Comparison of ENCODE assay signal across 10 mouse cellular contexts in the genomic region with DNA sequence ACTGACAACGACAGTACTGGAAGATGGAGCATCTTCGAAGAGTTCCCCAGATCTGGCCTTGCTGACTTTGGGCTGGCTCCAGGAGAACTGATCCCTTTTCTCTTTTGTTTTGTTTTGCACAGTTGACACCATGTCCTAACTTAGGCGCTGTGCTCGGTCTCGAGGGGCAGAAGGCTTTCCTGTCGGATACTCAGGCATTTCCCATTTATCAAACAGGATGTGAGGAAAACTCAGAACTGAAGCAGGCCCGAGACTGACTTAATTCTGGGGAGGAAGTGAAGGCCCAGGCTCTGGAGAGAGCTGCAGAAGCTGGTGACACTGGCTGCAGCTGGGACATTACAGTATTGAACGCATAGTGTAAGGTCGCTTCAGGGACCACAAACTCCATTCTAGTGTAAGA. TPM values are rescaled to one million over a fixed set of nuclear protein-coding genes. Genes with fewer than 3 reads are reported as not detected.
DNase-seq lines count a peak whose midpoint lies in the region; TF ChIP-seq lines count a peak whose summit lies in the region.
"Had no signal": no experiment of that assay in that cellular context is flagged by ENCODE, and none has a peak within 500 bp of the region (broad histone marks: within the 10 kb centered on the region; RNA-seq: fewer than 3 reads in every experiment).

No protein-coding gene starts in this region.

- peak; percentile 29 for DNase-seq in gastrocnemius, adult 2 months
- no peak for DNase-seq in gastrocnemius, adult 8-10 months (ENCODE audit: low spot score in 2 of 2)
- DNase-seq in heart, adult 18-20 months: peak; percentile 76 to 90
- DNase-seq in kidney, adult 8-10 months: peak; percentile 54 to 68
- peak; percentile 21 for DNase-seq in lung, postnatal 14 days
- no peak for DNase-seq in layer of hippocampus, adult 18-20 months (ENCODE audit: low spot score in 2 of 2)
- no peak for DNase-seq in cerebellum, adult 18-20 months
- DNase-seq in left cerebral cortex, postnatal 14 days (ENCODE audit: low spot score in 2 of 2): no peak
- DNase-seq: cerebellum, postnatal 25 days; right cerebral cortex, postnatal 25 days had no signal

- H3K27ac ChIP-seq in gastrocnemius, adult 2 months: peak overlapping the region; percentile 80

- intact Hi-C loops in gastrocnemius, adult 2 months (cut with DNase I): loop anchor here (5.0 kb wide), 4 partner anchors 45 to 475 kb away; a partner anchor contains a TSS
- intact Hi-C loops in left cerebral cortex, postnatal 14 days (cut with DNase I): loop anchor here (5.0 to 10.0 kb wide), 4 partner anchors 210 to 558 kb away; no protein-coding TSS in a partner anchor

- peak overlapping the region; percentile 35; the same call in 1 of the 2 replicates for H3K4me3 ChIP-seq in gastrocnemius, adult 2 months

- TF ChIP-seq CTCF in gastrocnemius, adult 2 months (IDR thresholded peaks at IDR 0.05): no peak

RNA-seq across cellular contexts. Expression of a gene that starts 38.9 kb away (rescaled TPM):
- total RNA-seq in gastrocnemius, adult 2 months (2021): 10 to 100 TPM; 10.7 to 12.8 TPM
- 10 to 100 TPM in 2 of 4 experiments, 1 to 10 TPM in 2; 8.4 to 10.9 (median 9.8) TPM for total RNA-seq in gastrocnemius, adult 8-10 months (2022)
- 10 to 100 TPM; 53.2 to 53.4 TPM for total RNA-seq in heart, adult 18-20 months (2021)
- 10 to 100 TPM; 31.8 to 33.1 TPM for total RNA-seq in layer of hippocampus, adult 18-20 months (2021)
- 10 to 100 TPM; 36.0 to 38.9 TPM for total RNA-seq in left cerebral cortex, postnatal 14 days (2021)

Comparison
In these comparisons a context has a peak if more than half of its experiments do, and no peak if none do; other contexts are left out.
1. DNase-seq: peak in gastrocnemius, adult 2 months (single experiment), heart, adult 18-20 months (2 of 2), kidney, adult 8-10 months (2 of 2) and lung, postnatal 14 days (single experiment); none in gastrocnemius, adult 8-10 months (0 of 2), layer of hippocampus, adult 18-20 months (0 of 2), cerebellum, adult 18-20 months (0 of 2) and left cerebral cortex, postnatal 14 days (0 of 2).